In the genomic region with DNA sequence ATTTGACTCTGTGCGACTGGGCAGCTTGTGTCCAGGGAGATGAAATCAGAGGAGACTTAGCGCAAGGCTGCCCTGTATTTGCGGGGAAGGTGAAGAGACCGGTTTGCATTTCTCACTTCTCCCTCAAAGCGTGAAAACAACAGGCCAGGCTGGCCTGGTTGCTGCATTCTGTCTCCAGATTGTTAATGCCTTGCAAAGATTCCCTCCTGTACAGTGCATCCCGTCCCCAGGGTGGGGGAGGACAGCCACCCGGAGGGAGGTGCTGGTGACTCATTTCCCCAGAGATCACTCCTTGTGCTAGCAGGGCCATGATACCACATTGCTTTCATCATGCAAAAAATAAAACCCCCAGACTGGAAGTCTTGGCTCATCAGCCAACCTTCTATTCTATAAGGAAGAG, we compare ENCODE assay signal across 19 mouse cellular contexts. TPM values are rescaled to one million over a fixed set of nuclear protein-coding genes. Genes with fewer than 3 reads are reported as not detected.
DNase-seq lines count a peak whose midpoint lies in the region; ATAC-seq and TF ChIP-seq lines count a peak whose summit lies in the region.
"Had no signal": no experiment of that assay in that cellular context is flagged by ENCODE, and none has a peak within 500 bp of the region (broad histone marks: within the 10 kb centered on the region; RNA-seq: fewer than 3 reads in every experiment).

No protein-coding gene starts in this region.

- no peak overlapping the region for H3K4me2 ChIP-seq in liver, postnatal 0 days (ENCODE audit: low read depth, low read length)
- H3K4me2 ChIP-seq: embryonic facial prominence, embryonic 15.5 days; forebrain, embryonic 15.5 days; heart, embryonic 15.5 days; lung, embryonic 14.5 days had no signal

- no peak overlapping the region for H3K4me3 ChIP-seq in liver, postnatal 0 days (ENCODE audit: low read depth, low read length)
- H3K4me3 ChIP-seq: embryonic facial prominence, embryonic 15.5 days; forebrain, embryonic 15.5 days; heart, embryonic 15.5 days; megakaryocyte, embryonic 14.5 days had no signal

- no peaks in the 10 kb centered on the region for H3K9me3 ChIP-seq in liver, postnatal 0 days (ENCODE audit: low read length)
- H3K9me3 ChIP-seq: embryonic facial prominence, embryonic 15.5 days; forebrain, embryonic 15.5 days; G1E; heart, embryonic 15.5 days; megakaryocyte, embryonic 14.5 days had no signal

- no peaks in the 10 kb centered on the region for H3K27me3 ChIP-seq in liver, postnatal 0 days (ENCODE audit: insufficient read depth, low read length)
- H3K27me3 ChIP-seq: embryonic facial prominence, embryonic 15.5 days; forebrain, embryonic 15.5 days; heart, embryonic 15.5 days; megakaryocyte, embryonic 14.5 days had no signal

- WGBS in liver, postnatal 0 days (ENCODE audit: insufficient replicate concordance): 67% methylated on average over 7 of the region's 7 CpGs

- ATAC-seq in liver, postnatal 0 days: no peak
- ATAC-seq: activated CD4-positive, CD25-positive, alpha-beta regulatory T cell, adult 4 months; forebrain, embryonic 15.5 days had no signal

- peak; percentile 31 for DNase-seq in liver, postnatal 0 days
- DNase-seq in liver (no peak), 3T3-L1 (ENCODE audit: low read depth, low spot score) (peak; percentile 86)
- DNase-seq in B cell, adult 2 months: peak; percentile 20 to 30
- peak; percentile 77 to 87 for DNase-seq in adrenal gland, postnatal 36 days
- no peak for DNase-seq in left cerebral cortex, postnatal 4 days
- no peak for DNase-seq in spleen, postnatal 4 days (ENCODE audit: low spot score in 2 of 2)
- DNase-seq: gastrocnemius, postnatal 36 days; kidney, postnatal 14 days; lung, embryonic 14.5 days; thymus, adult 18-20 months had no signal

- no peak overlapping the region for H3K9ac ChIP-seq in liver, postnatal 0 days (replicated peaks)
- H3K9ac ChIP-seq: embryonic facial prominence, embryonic 15.5 days; forebrain, embryonic 15.5 days; heart, embryonic 15.5 days; lung, embryonic 14.5 days had no signal

- H3K36me3 ChIP-seq in liver, postnatal 0 days (replicated peaks; ENCODE audit: insufficient read depth, low read length): no peaks in the 10 kb centered on the region
- H3K36me3 ChIP-seq: embryonic facial prominence, embryonic 15.5 days; forebrain, embryonic 15.5 days; G1E; heart, embryonic 15.5 days had no signal

- H3K27ac ChIP-seq in liver, postnatal 0 days (ENCODE audit: low read depth): no peak overlapping the region
- H3K27ac ChIP-seq: forebrain, embryonic 15.5 days; heart, embryonic 15.5 days had no signal

- no peak for TF ChIP-seq CTCF in liver, postnatal 0 days (IDR thresholded peaks at IDR 0.05; ENCODE audit: low read depth)

- intact Hi-C loops in left cerebral cortex, postnatal 4 days (cut with DNase I): loop anchor here (5.0 kb wide), 1 partner anchor 158 kb away; no protein-coding TSS in a partner anchor

- TF ChIP-seq EP300 in liver, postnatal 0 days (IDR thresholded peaks at IDR 0.05; ENCODE audit: low read depth): no peak

- H3K4me1 ChIP-seq in liver, postnatal 0 days (ENCODE audit: insufficient read depth): no peaks in the 10 kb centered on the region

RNA-seq across cellular contexts. Expression of gene Tex35, which starts 33.5 kb away (rescaled TPM):
- not detected in 2 replicates for polyA plus RNA-seq in liver, postnatal 0 days (2015; fragmentation: Nextera tagmentation; extraction: Ambion mirVana)
- not detected for total RNA-seq in adrenal gland, postnatal 36 days (2021)
- under 1 TPM in 1 of 2 experiments, not detected in 1; 0.50 TPM for total RNA-seq in left cerebral cortex, postnatal 4 days (2021)
- total RNA-seq: common myeloid progenitor, adult 5-6 weeks; G1E; gastrocnemius, postnatal 36 days had no signal
- polyA plus RNA-seq: embryonic facial prominence, embryonic 15.5 days; forebrain, embryonic 15.5 days; G1E; heart, embryonic 15.5 days; limb, embryonic 14.5 days; lung, embryonic 14.5 days had no signal

Comparison
In these comparisons a context has a peak if more than half of its experiments do, and no peak if none do; other contexts are left out.
1. DNase-seq: peak in liver, postnatal 0 days (single experiment), 3T3-L1 (single experiment), B cell, adult 2 months (2 of 2) and adrenal gland, postnatal 36 days (2 of 2); none in liver (single experiment), left cerebral cortex, postnatal 4 days (single experiment) and spleen, postnatal 4 days (0 of 2).